Mouse (Mus musculus) heart, postnatal 0 days (tissue): ENCODE measurements around the gene Abcg5. TPM values are rescaled to one million over a fixed set of nuclear protein-coding genes. Genes with fewer than 3 reads are reported as not detected.

ENCODE experiments used
- ATAC-seq: fragments of 200-750 bp; cut with Nextera tagmentation; 2 replicates; pipeline ENCODE4 v1.8.0; 2017; ENCODE audit warnings: low read depth, moderate number of reproducible peaks, moderate library complexity; ENCODE audit not compliant: insufficient read depth
- DNase-seq: peaks from one replicate; pipeline ENCODE4 v3.0.0-alpha.2; 2016; ENCODE audit warnings: low spot score
- H3K27ac ChIP-seq: fragments of 300-500 bp; sonication (generic); 2 replicates; pipeline ENCODE4 v1.5.1; 2014; ENCODE audit warnings: low read depth, mild to moderate bottlenecking
- H3K27me3 ChIP-seq: fragments of 300-500 bp; sonication (generic); 2 replicates; pipeline ENCODE4 v1.6.1; 2014; ENCODE audit warnings: low read length, mixed read lengths; ENCODE audit not compliant: control insufficient read depth, insufficient read depth
- H3K36me3 ChIP-seq: fragments of 300-500 bp; sonication (generic); replicated peaks from 2 replicates; pipeline ENCODE4 v1.6.1; 2014; ENCODE audit warnings: low read length, mixed read lengths; ENCODE audit not compliant: control insufficient read depth, insufficient read depth
- H3K4me1 ChIP-seq: fragments of 300-500 bp; sonication (generic); 2 replicates; pipeline ENCODE4 v1.6.1; 2014; ENCODE audit warnings: antibody characterized with exemption; ENCODE audit not compliant: control insufficient read depth, insufficient read depth
- H3K4me2 ChIP-seq: fragments of 300-500 bp; sonication (generic); 2 replicates; pipeline ENCODE4 v1.6.1; 2014; ENCODE audit warnings: low read depth, mild to moderate bottlenecking, low read length, moderate library complexity
- H3K4me3 ChIP-seq: fragments of 300-500 bp; sonication (generic); 2 replicates; pipeline ENCODE4 v1.5.1; 2014; ENCODE audit warnings: low read depth, low read length
- H3K9ac ChIP-seq: fragments of 300-500 bp; sonication (generic); replicated peaks from 2 replicates; pipeline ENCODE4 v1.6.1; 2014; ENCODE audit warnings: low read depth, low read length, mixed read lengths
- H3K9me3 ChIP-seq: fragments of 300-500 bp; sonication (generic); replicated peaks from 2 replicates; pipeline ENCODE4 v1.6.1; 2016; ENCODE audit warnings: low read length; ENCODE audit not compliant: control insufficient read depth
- CTCF ChIP-seq: IDR thresholded peaks from 2 replicates; pipeline ENCODE4 v1.5.1; 2016; ENCODE audit warnings: antibody characterized with exemption, control low read depth, low read depth
- EP300 ChIP-seq: IDR thresholded peaks from 2 replicates; pipeline ENCODE4 v1.6.1; 2016; ENCODE audit warnings: antibody characterized with exemption, low read depth
- whole genome bisulfite sequencing: fragments of 180-500 bp; shearing (Covaris S2); extraction: QIAGEN DNeasy Blood & Tissue Kit; methylation state at CpG from one replicate; pipeline ENCODE4 v1.1.7; 2014; 5-methylcytosine and 5-hydroxymethylcytosine counted together
- polyA plus RNA-seq: library from polyadenylated mRNA; unstranded; fragments of >200 nt; fragmentation: Nextera tagmentation; extraction: Ambion mirVana; gene quantifications from 2 replicates; pipeline ENCODE4 v1.2.1, GENCODE M21; 2015
- total RNA-seq: library from RNA; depleted of rRNA; stranded (reverse); fragments of >200 nt; gene quantifications from 2 replicates; pipeline ENCODE4 v1.2.3, GENCODE M21; 2014; ENCODE audit warnings: low replicate concordance; rRNA removed

The Abcg5 gene
- total RNA-seq (not detected in 2 replicates), polyA plus RNA-seq (not detected in 2 replicates)

DNA sequence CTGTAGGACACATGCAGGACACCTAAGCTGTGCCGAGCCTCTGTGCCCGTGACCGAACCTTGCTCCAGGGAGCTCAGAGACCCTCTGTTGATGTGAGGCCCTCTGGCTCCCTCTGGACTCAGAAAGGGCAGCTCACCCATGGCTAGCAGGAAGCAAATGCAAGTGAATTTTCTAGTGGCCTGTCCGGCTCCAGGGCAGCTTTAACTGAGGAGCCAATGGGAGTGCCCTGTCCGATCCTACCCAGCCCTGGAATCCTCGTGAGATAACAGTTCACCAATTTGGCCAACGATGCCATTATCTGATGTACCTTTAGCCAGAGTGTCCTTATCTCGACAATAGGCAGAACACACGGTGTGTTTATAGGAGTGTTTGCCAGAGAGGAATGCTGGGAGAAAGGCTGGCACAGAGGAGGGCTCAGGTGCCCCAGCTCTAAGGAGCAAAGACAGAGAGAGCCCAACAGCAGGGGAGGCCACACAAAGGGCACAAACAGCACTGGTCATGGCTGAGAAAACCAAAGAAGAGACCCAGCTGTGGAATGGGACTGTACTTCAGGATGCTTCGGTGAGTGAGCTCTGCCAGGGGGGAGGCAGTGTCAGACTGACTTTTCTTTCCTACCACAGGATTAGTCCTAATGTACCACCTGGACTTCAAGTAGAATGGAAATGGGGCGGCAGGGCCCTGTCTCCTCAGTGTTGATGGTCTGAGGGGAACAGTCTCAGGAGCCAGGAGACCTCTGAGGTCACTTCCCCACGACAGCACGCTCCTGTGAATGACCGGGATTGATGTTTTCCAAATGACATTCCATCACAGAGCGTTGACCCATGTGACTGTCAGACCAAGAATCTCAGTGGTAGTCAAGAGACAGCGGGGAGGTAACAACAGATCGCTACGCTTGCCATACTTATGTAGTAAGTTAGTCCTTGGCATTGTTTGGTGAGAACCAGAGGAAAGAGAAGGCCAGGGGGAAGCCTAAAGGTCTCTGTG lies at the start of gene Abcg5:
Abcg5 (minus strand) TSS at position 278 of the 984 bp plus-strand sequence.
- Histone ChIP-seq H3K27ac (no peak within 1 kb of the TSS), H3K4me3 (no peak within 1 kb of the TSS), H3K27me3 (no peaks in the 10 kb centered on the region), H3K9me3 (no peaks in the 10 kb centered on the region), H3K4me2 (no peak within 1 kb of the TSS), H3K36me3 (no peaks in the 10 kb centered on the region), H3K4me1 (no peaks in the 10 kb centered on the region), H3K9ac (no peak within 1 kb of the TSS)
- WGBS = 60% methylated on average over 18 of the region's 18 CpGs
- TF ChIP-seq EP300 = no peak
- DNase-seq (no peak), ATAC-seq (no peak)

DNA sequence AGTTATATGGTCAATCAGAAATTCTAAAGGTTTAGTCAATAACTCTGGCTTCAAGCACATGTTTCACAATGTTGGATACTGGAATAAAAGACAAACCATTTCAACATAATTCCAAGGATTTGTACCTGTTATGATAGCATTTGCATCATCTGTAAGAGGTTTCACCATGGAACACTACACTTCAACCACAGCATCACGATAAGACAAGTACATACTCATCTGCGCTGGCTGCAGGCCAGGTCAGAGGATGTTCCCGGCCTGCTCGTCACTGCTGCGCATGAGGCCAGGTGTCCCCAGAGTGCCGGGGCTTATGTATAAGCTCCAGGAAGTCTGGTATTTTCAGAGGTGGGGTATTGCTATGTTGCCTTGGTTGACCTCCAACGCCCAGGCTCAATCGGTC lies 49.8 kb upstream of the Abcg5 start:
- no peaks in the 10 kb centered on the region; the same call in 1 of the 2 replicates for H3K4me1 ChIP-seq
- H3K9me3 ChIP-seq = no peaks in the 10 kb centered on the region
- 75% methylated on average over 8 of the region's 8 CpGs for whole genome bisulfite sequencing
- H3K36me3 ChIP-seq = peaks cover 32% of the 10 kb centered on the region
- no peak overlapping the region for H3K9ac ChIP-seq
- no peak overlapping the region for H3K27ac ChIP-seq
- no peak overlapping the region for H3K4me2 ChIP-seq
- no peak overlapping the region for H3K4me3 ChIP-seq
- no peak for ATAC-seq
- no peak for TF ChIP-seq CTCF
- no peaks in the 10 kb centered on the region for H3K27me3 ChIP-seq
- DNase-seq = no peak

DNA sequence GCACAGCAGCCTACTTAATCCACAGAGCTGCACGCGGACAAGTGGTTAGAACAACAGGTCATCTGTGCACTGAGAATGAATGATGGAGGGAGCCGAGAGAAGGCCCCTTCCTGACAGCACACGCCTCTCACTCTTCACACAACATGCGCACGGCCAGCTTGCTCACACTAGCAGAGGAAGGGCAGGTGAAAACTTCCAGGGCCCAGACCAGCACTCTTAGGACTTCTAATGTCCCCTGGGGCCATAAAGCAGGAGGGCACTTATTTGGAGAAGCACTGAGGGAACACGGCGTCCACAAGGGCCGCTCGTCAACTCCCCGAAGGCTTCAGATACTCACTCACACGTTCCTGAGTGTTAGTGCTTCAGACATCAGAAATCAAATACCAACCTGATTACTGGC lies 48.5 kb upstream of the Abcg5 start:
- Histone ChIP-seq H3K36me3 (peaks cover 40% of the 10 kb centered on the region), H3K27me3 (no peaks in the 10 kb centered on the region), H3K4me3 (no peak overlapping the region), H3K9ac (no peak overlapping the region), H3K9me3 (no peaks in the 10 kb centered on the region), H3K4me1 (no peaks in the 10 kb centered on the region; the same call in 1 of the 2 replicates), H3K4me2 (no peak overlapping the region), H3K27ac (no peak overlapping the region)
- 84% methylated on average over 12 of the region's 12 CpGs for WGBS
- ATAC-seq = no peak
- DNase-seq = no peak
- TF ChIP-seq CTCF (no peak), EP300 (no peak)

DNA sequence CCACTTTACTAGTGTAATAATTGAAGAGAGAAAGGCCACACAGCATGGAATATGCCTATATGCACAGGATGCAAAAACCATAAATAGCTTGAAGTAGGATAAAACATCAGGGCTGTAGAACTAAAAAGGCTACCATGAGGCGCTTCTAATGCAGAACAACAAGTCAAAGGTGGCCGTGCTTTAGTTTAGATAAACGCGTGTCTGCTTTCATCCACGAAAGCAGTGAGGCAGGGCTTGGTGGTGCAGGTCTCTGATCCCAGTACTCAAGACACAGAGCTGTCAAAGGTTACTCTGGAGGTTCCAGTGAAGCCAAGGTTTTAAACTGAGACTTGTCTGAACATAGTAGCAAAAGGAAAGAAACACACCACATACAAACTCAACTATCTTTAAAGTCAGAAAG lies 46.3 kb upstream of the Abcg5 start:
- DNase-seq = no peak
- Histone ChIP-seq H3K27me3 (no peaks in the 10 kb centered on the region), H3K9me3 (no peaks in the 10 kb centered on the region), H3K36me3 (peaks cover 58% of the 10 kb centered on the region), H3K4me2 (no peak overlapping the region), H3K27ac (no peak overlapping the region), H3K9ac (no peak overlapping the region), H3K4me1 (no peaks in the 10 kb centered on the region; the same call in 1 of the 2 replicates), H3K4me3 (no peak overlapping the region)
- 73% methylated on average over 5 of the region's 5 CpGs for WGBS
- TF ChIP-seq EP300 = no peak
- no peak for TF ChIP-seq CTCF
- ATAC-seq = no peak

DNA sequence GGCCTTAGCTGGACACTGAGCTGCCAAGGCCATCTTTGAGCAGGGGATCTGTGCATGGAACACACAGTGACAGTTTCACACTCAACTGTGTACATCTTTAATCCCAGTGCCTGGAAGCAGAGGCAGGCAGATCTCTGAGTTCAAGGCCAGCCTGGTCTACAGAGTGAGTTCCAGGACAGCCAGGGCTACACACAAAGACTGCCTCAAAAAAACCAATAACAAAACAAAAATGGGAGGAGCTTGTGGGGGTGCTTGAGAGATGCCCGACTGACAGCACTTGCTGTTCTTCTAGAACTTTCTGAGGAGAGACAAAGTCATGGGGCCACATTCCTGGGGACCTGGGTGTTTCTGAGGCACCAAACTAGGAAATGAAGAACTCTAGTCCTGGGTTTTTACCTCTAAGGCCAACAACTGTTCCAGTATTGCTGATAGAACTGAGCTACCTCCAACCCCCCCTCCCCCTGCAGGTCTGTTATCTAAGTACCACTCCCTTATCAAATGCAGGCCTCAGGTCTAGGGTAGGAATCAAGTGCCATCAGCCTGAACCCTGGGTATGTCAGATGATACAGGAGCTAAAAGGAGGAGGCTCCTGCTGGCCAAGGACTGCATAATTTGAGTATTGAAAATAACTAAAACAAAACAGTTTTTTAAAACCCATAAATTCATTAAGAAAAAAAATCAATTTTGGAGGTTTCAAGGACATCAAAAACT lies 45.5 kb upstream of the Abcg5 start:
- 56% methylated on average over 1 of the region's 1 CpGs for WGBS
- Histone ChIP-seq H3K4me3 (no peak overlapping the region), H3K4me1 (no peaks in the 10 kb centered on the region; the same call in 1 of the 2 replicates), H3K4me2 (no peak overlapping the region), H3K9ac (no peak overlapping the region), H3K36me3 (peaks cover 65% of the 10 kb centered on the region), H3K27ac (no peak overlapping the region), H3K9me3 (no peaks in the 10 kb centered on the region), H3K27me3 (no peaks in the 10 kb centered on the region)
- ATAC-seq (no peak), DNase-seq (no peak)
- no peak for TF ChIP-seq EP300
- no peak for TF ChIP-seq CTCF
